Mouse (Mus musculus) urinary bladder, postnatal 25 days (tissue): Measurements from ENCODE around the gene Evx1.

Experiments
- DNase-seq: peaks from one replicate; pipeline ENCODE4 v3.0.0; 2022; ENCODE audit warnings: low spot score

The Evx1 gene

DNA sequence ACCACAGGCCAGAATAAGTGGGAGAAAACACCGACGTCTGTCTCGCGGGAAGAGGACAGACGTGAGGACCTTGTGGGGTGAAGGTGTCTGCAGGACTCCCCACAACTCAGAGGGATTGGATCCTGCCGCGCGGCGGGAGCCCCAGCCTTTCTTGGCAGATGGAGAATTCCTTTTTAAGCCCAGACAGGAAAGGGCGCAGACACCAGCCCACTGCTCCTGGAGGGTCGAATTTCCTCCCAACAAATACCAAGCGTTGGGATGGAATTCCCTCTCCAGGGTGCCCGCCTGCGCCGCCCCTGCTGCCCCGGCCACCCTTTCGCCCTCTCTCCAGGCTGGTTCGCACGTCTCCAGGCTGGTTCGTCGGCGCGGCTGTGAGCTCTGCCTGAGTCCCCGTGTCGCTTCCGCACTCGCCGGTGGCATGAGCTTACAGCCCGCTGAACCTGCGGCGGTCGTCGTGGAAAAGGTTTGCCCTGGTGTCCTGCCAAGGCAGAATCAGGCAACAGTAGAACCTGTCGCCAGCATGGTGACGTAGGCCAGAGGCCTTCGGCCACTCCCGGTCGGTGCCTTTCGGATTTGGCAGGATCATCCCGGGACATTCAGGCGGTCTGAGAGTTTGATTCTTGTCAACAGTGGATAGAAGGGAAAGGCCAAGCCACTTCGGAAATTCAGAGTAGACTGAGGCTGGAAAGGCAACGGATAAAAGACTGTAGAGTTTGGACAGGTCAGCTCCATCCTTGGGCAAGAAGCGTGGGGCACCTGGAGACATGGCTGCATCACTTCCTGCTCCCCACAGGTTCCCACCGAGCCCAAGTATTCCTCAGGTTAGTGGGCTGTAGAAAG lies 22.1 kb upstream of the Evx1 start:
- DNase-seq: no peak

GRCm38 (mm10) chr6:52292328-52292727 lies 21.0 kb upstream of the Evx1 start:
- no peak for DNase-seq

GRCm38 (mm10) chr6:52294616-52295015 lies 18.7 kb upstream of the Evx1 start:
- no peak for DNase-seq

DNA sequence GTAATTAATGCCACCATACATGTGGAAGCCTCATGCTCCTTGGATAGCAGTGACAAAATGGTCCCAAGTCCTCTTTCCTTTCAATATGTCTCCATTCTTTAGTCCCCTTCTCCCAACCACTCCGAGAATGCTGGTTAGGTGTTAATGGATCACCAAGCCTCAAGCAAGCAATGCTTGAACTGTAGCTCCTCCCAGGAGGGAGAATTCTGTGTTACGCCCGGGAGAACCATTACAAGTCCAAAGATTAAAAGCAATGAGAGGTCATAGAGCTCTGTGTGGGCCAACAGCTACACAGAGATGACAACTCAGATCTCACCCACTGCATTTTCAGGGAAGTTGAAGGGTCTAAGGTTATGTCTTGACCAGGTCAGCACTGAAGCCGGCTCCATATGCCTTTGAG lies 14.8 kb upstream of the Evx1 start:
- no peak for DNase-seq

- DNase-seq: no peak
These were observed 12.5 kb upstream of the Evx1 start for GRCm38 (mm10) chr6:52300806-52301205.

DNA sequence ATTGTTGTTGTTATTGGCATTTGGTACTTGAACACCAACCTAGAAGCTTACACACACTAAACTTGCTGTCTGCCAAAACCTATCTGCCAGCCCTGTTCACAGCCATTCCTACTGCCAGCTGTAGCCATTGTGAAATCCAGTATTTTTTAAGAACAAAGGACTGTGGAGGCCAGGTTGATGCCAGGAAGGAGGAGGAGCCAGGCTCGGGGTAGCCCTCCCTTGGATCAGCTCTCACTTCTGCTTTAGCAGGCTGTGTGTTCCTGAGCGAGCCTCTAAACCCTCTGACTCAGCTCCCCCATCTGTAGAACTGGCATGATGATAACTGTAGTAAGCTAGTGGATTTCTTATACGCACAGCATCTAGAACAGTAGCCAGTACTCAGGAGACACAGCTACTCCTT lies 9.9 kb upstream of the Evx1 start:
- DNase-seq: no peak

- peak; percentile 64 for DNase-seq
These were observed 7.4 kb upstream of the Evx1 start for GRCm38 (mm10) chr6:52305877-52306389.

DNA sequence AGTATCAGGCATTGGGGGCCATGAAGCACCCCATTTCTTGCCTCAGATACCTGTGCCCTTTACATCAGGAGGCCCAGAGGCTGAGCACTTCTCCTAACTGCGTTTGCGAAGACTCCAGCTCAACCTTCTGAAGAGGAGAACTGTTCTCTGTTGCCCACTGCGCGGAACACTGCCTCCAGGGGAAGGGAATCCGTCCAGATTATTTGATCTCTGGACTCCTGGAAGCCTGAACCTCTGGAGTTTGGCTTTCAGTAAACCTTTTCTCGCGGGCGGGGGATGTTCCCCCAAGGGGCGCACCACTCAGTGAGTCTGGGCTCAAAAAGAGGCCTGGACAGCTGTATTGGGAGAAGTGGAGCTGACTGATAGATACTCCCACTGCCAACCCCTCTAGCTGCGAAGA lies 3.5 kb upstream of the Evx1 start:
- no peak for DNase-seq

- no peak for DNase-seq
These were observed 2.9 kb upstream of the Evx1 start for GRCm38 (mm10) chr6:52310366-52310765.

GRCm38 (mm10) chr6:52311661-52312557 lies 1.4 kb upstream of the Evx1 start:
- no peak for DNase-seq

DNA sequence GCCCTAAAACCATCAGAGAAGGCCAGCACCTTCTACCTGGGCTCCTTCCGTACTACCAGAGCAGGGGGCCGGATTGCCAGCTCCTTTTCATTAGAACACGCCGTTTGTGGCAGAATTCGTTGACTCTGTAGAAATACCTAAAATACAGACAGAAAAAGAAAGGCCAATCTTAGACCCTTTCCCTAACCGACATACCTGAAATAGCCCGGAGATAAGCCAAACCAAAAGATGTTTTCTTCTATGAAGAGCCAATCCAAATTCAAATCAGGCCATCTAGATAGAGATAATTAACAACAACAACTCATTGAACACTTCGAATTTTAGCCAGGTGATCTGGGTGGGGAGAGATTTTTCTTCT lies 761 bp upstream of the Evx1 start:
- DNase-seq: no peak

GRCm38 (mm10) chr6:52314304-52315100 lies 1.2 kb downstream of the Evx1 start:
- no peak for DNase-seq

- DNase-seq: no peak
These were observed 2.4 kb downstream of the Evx1 start for GRCm38 (mm10) chr6:52315441-52316412.

- no peak for DNase-seq
These were observed 3.3 kb downstream of the Evx1 start for GRCm38 (mm10) chr6:52316413-52317184.

- no peak for DNase-seq
These were observed 4.3 kb downstream of the Evx1 start for GRCm38 (mm10) chr6:52317461-52318180.

- DNase-seq: no peak
These were observed 5.0 kb downstream of the Evx1 start for GRCm38 (mm10) chr6:52318271-52318670.

DNA sequence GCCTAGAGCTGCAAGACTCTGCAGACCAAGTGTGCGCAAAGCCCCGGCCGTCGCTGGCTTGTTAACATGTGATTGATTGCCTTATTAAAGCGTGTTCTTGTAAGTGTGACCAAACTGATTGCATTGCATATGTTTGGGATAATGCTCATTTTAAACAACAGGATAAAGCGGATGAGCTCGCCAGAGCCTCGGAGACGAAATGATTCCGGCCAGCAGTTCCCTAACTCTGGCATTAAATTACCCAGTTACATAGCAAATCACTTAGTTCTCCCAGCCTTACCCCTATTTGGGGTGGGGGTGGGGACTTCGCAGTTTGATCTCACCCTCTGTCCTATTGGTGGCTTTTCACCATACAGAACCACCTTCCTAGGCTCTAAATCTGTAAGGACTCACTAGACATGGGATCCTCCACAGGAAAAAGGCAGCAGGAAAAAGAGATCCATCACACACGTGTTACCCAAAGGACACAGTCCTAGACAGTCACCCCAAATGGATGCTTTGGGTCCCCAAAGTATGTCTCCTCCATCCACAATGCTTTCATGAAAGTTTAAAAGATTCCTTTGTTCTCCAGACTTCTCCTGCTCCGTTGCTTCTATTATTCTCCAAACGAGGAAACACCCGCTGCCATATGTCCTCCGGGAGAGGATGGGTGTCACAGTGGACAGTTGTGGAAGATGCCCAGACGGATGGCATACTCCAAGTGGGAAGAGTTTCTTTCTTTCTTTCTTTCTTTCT lies 6.8 kb downstream of the Evx1 start:
- DNase-seq: no peak

- DNase-seq: no peak
These were observed 7.9 kb downstream of the Evx1 start for GRCm38 (mm10) chr6:52320966-52321825.
